Mouse (Mus musculus): ENCODE measurements at regions not wholly inside any gene's neighbourhood (a gene's known extent, or its start where the extent isn't known, plus 50 kb on each side); places are given as distances from the start of the nearest gene placed in this dataset.

- Histone ChIP-seq H3K27me3 (ENCODE audit: control insufficient read depth, insufficient read depth, low read length) (no peaks in the 10 kb centered on the region), H3K27ac (ENCODE audit: low read depth, low read length) (no peak overlapping the region), H3K36me3 (ENCODE audit: control insufficient read depth, insufficient read depth, low read length) (no peaks in the 10 kb centered on the region), H3K4me1 (ENCODE audit: control insufficient read depth, insufficient read depth, low read length) (no peaks in the 10 kb centered on the region), H3K4me3 (ENCODE audit: low read depth, low read length) (no peak overlapping the region), H3K4me2 (no peak overlapping the region), H3K9ac (ENCODE audit: low read depth, low read length) (no peak overlapping the region), H3K9me3 (replicated peaks; ENCODE audit: control insufficient read depth, low read length) (no peaks in the 10 kb centered on the region)
- no peak for ATAC-seq (replicated peaks; ENCODE audit: insufficient number of reproducible peaks, low FRiP score, low TSS enrichment)
- 70% methylated on average over 5 of the region's 5 CpGs for WGBS (ENCODE audit: insufficient replicate concordance)
These were observed 133.6 kb upstream of the Nrip1 start for GRCm38 (mm10) chr16:76507191-76507746.

- no peak overlapping the region for H3K4me2 ChIP-seq
- no peak overlapping the region for H3K4me3 ChIP-seq (ENCODE audit: low read depth, low read length)
- H3K27me3 ChIP-seq (ENCODE audit: control insufficient read depth, insufficient read depth, low read length) = no peaks in the 10 kb centered on the region
- no peak for ATAC-seq (replicated peaks; ENCODE audit: insufficient number of reproducible peaks, low FRiP score, low TSS enrichment)
- 57% methylated on average over 4 of the region's 4 CpGs for WGBS (ENCODE audit: insufficient replicate concordance)
- no peak overlapping the region for H3K27ac ChIP-seq (ENCODE audit: low read depth, low read length)
- H3K4me1 ChIP-seq (ENCODE audit: control insufficient read depth, insufficient read depth, low read length) = no peaks in the 10 kb centered on the region
- H3K36me3 ChIP-seq (ENCODE audit: control insufficient read depth, insufficient read depth, low read length) = no peaks in the 10 kb centered on the region
- no peak overlapping the region for H3K9ac ChIP-seq (ENCODE audit: low read depth, low read length)
- H3K9me3 ChIP-seq (replicated peaks; ENCODE audit: control insufficient read depth, low read length) = no peaks in the 10 kb centered on the region
These were observed 132.6 kb upstream of the Nrip1 start for GRCm38 (mm10) chr16:76506240-76506639.

- H3K9ac ChIP-seq (ENCODE audit: low read depth, low read length) = no peak overlapping the region
- no peaks in the 10 kb centered on the region for H3K4me1 ChIP-seq (ENCODE audit: control insufficient read depth, insufficient read depth, low read length)
- no peak overlapping the region for H3K4me3 ChIP-seq (ENCODE audit: low read depth, low read length)
- no peaks in the 10 kb centered on the region for H3K9me3 ChIP-seq (replicated peaks; ENCODE audit: control insufficient read depth, low read length)
- no peak overlapping the region for H3K27ac ChIP-seq (ENCODE audit: low read depth, low read length)
- no peak overlapping the region for H3K4me2 ChIP-seq
- ATAC-seq (replicated peaks; ENCODE audit: insufficient number of reproducible peaks, low FRiP score, low TSS enrichment) = no peak
- H3K36me3 ChIP-seq (ENCODE audit: control insufficient read depth, insufficient read depth, low read length) = no peaks in the 10 kb centered on the region
- 61% methylated on average over 8 of the region's 8 CpGs for WGBS (ENCODE audit: insufficient replicate concordance)
- no peaks in the 10 kb centered on the region; the same call in 1 of the 2 replicates for H3K27me3 ChIP-seq (ENCODE audit: control insufficient read depth, insufficient read depth, low read length)
These were observed 126.2 kb upstream of the Nrip1 start for GRCm38 (mm10) chr16:76499686-76500400.

- Histone ChIP-seq H3K36me3 (ENCODE audit: control insufficient read depth, insufficient read depth, low read length) (no peaks in the 10 kb centered on the region), H3K9ac (ENCODE audit: low read depth, low read length) (no peak overlapping the region), H3K4me2 (no peak overlapping the region), H3K4me3 (ENCODE audit: low read depth, low read length) (no peak overlapping the region), H3K27me3 (ENCODE audit: control insufficient read depth, insufficient read depth, low read length) (no peaks in the 10 kb centered on the region; the same call in 1 of the 2 replicates), H3K4me1 (ENCODE audit: control insufficient read depth, insufficient read depth, low read length) (no peaks in the 10 kb centered on the region), H3K9me3 (replicated peaks; ENCODE audit: control insufficient read depth, low read length) (no peaks in the 10 kb centered on the region), H3K27ac (ENCODE audit: low read depth, low read length) (no peak overlapping the region)
- 69% methylated on average over 2 of the region's 2 CpGs for WGBS (ENCODE audit: insufficient replicate concordance)
- no peak for ATAC-seq (replicated peaks; ENCODE audit: insufficient number of reproducible peaks, low FRiP score, low TSS enrichment)
These were observed 124.6 kb upstream of the Nrip1 start for GRCm38 (mm10) chr16:76498233-76498632.

GRCm38 (mm10) chr16:76497041-76497808 is 123.6 kb upstream of the Nrip1 start:
- H3K27ac ChIP-seq (ENCODE audit: low read depth, low read length) = no peak overlapping the region

GRCm38 (mm10) chr16:76483419-76483818 is 109.8 kb upstream of the Nrip1 start:
- ATAC-seq (replicated peaks; ENCODE audit: insufficient number of reproducible peaks, low FRiP score, low TSS enrichment) = no peak
- Histone ChIP-seq H3K9ac (ENCODE audit: low read depth, low read length) (no peak overlapping the region), H3K4me1 (ENCODE audit: control insufficient read depth, insufficient read depth, low read length) (no peaks in the 10 kb centered on the region), H3K36me3 (ENCODE audit: control insufficient read depth, insufficient read depth, low read length) (no peaks in the 10 kb centered on the region), H3K27me3 (ENCODE audit: control insufficient read depth, insufficient read depth, low read length) (no peaks in the 10 kb centered on the region), H3K4me2 (no peak overlapping the region), H3K27ac (ENCODE audit: low read depth, low read length) (no peak overlapping the region), H3K9me3 (replicated peaks; ENCODE audit: control insufficient read depth, low read length) (no peaks in the 10 kb centered on the region), H3K4me3 (ENCODE audit: low read depth, low read length) (no peak overlapping the region)
- 86% methylated on average over 5 of the region's 5 CpGs for WGBS (ENCODE audit: insufficient replicate concordance)

More at GRCm38 (mm10) chr16:76497041-76497808, 123.6 kb upstream of the Nrip1 start:
- Histone ChIP-seq H3K9ac (ENCODE audit: low read depth, low read length) (no peak overlapping the region), H3K36me3 (ENCODE audit: control insufficient read depth, insufficient read depth, low read length) (no peaks in the 10 kb centered on the region), H3K4me1 (ENCODE audit: control insufficient read depth, insufficient read depth, low read length) (no peaks in the 10 kb centered on the region), H3K27me3 (ENCODE audit: control insufficient read depth, insufficient read depth, low read length) (no peaks in the 10 kb centered on the region; the same call in 1 of the 2 replicates), H3K4me3 (ENCODE audit: low read depth, low read length) (no peak overlapping the region), H3K4me2 (no peak overlapping the region), H3K9me3 (replicated peaks; ENCODE audit: control insufficient read depth, low read length) (no peaks in the 10 kb centered on the region)
- WGBS (ENCODE audit: insufficient replicate concordance) = 53% methylated on average over 12 of the region's 12 CpGs
- no peak for ATAC-seq (replicated peaks; ENCODE audit: insufficient number of reproducible peaks, low FRiP score, low TSS enrichment)

GRCm38 (mm10) chr16:76481966-76482365 is 108.3 kb upstream of the Nrip1 start:
- Histone ChIP-seq H3K27ac (ENCODE audit: low read depth, low read length) (no peak overlapping the region), H3K27me3 (ENCODE audit: control insufficient read depth, insufficient read depth, low read length) (no peaks in the 10 kb centered on the region), H3K4me3 (ENCODE audit: low read depth, low read length) (no peak overlapping the region), H3K36me3 (ENCODE audit: control insufficient read depth, insufficient read depth, low read length) (no peaks in the 10 kb centered on the region), H3K9ac (ENCODE audit: low read depth, low read length) (no peak overlapping the region), H3K9me3 (replicated peaks; ENCODE audit: control insufficient read depth, low read length) (no peaks in the 10 kb centered on the region), H3K4me2 (no peak overlapping the region), H3K4me1 (ENCODE audit: control insufficient read depth, insufficient read depth, low read length) (no peaks in the 10 kb centered on the region)
- WGBS (ENCODE audit: insufficient replicate concordance) = 84% methylated on average over 4 of the region's 4 CpGs
- no peak for ATAC-seq (replicated peaks; ENCODE audit: insufficient number of reproducible peaks, low FRiP score, low TSS enrichment)

GRCm38 (mm10) chr16:76477474-76477873 is 103.8 kb upstream of the Nrip1 start:
- no peak overlapping the region for H3K27ac ChIP-seq (ENCODE audit: low read depth, low read length)
- no peak overlapping the region for H3K4me2 ChIP-seq
- H3K9me3 ChIP-seq (replicated peaks; ENCODE audit: control insufficient read depth, low read length) = no peaks in the 10 kb centered on the region
- H3K9ac ChIP-seq (ENCODE audit: low read depth, low read length) = no peak overlapping the region
- no peak for ATAC-seq (replicated peaks; ENCODE audit: insufficient number of reproducible peaks, low FRiP score, low TSS enrichment)
- WGBS (ENCODE audit: insufficient replicate concordance) = 71% methylated on average over 8 of the region's 8 CpGs
- no peaks in the 10 kb centered on the region for H3K36me3 ChIP-seq (ENCODE audit: control insufficient read depth, insufficient read depth, low read length)
- no peaks in the 10 kb centered on the region for H3K27me3 ChIP-seq (ENCODE audit: control insufficient read depth, insufficient read depth, low read length)
- H3K4me1 ChIP-seq (ENCODE audit: control insufficient read depth, insufficient read depth, low read length) = no peaks in the 10 kb centered on the region
- H3K4me3 ChIP-seq (ENCODE audit: low read depth, low read length) = no peak overlapping the region

Measured in heart, embryonic 11.5 days (tissue).